Mouse (Mus musculus): ENCODE results near the gene Mast4. TPM values are rescaled to one million over a fixed set of nuclear protein-coding genes. Genes with fewer than 3 reads are reported as not detected.

The Mast4 gene
- total and polyA plus RNA-seq, 3 experiments, result 2.7 to 7.0 TPM; not detected in 1

DNA sequence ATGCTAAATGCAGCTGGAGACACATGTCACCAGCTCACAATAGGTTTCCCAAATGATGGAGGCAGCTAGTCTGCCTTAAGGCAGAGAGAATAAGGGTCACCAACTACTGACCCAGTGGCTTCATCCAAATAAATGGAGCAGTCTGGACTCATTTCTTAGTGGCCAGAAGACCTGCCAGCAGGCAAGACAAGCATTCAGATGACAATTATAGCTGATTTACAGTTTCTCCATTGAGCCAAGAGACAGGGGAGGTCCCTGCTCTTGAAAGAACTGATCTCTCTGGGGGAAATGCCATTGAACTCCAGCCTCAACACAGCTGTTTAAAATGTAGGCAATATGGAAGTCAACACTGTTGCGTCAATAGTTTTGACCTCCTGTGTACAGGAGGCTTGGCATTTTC lies 332.5 kb downstream of the Mast4 start:
- Histone ChIP-seq H3K9ac (ENCODE audit: control insufficient read depth, low read depth, low read length, poor library complexity, severe bottlenecking) (no peak overlapping the region), H3K27ac (ENCODE audit: control insufficient read depth, low read depth, low read length) (no peak overlapping the region), H3K27me3 (ENCODE audit: control insufficient read depth in 1 of 2, insufficient read depth in 2 of 2, low read length in 2 of 2) (peaks cover 0 to 1% of the 10 kb centered on the region in 2 experiments; a peak in 2 of 4 replicates), H3K9me3 (replicated peaks; ENCODE audit: insufficient read depth, low read length) (no peaks in the 10 kb centered on the region), H3K36me3 (ENCODE audit: control insufficient read depth in 1 of 2, insufficient read depth in 2 of 2, low read length in 2 of 2) (no peaks in the 10 kb centered on the region), H3K4me1 (ENCODE audit: control insufficient read depth in 1 of 2, insufficient read depth in 2 of 2, low read length in 2 of 2) (no peaks in the 10 kb centered on the region), H3K4me3 (ENCODE audit: control insufficient read depth in 1 of 2, insufficient read depth in 1 of 2, low read depth in 2 of 2, low read length in 2 of 2) (no peak overlapping the region), H3K79me2 (ENCODE audit: control insufficient read depth, insufficient read depth, low read length, poor library complexity) (no peaks in the 10 kb centered on the region)
- DNase-seq (ENCODE audit: low read depth, low spot score), result no peak
- no peak for TF ChIP-seq HCFC1 (IDR thresholded peaks at IDR 0.05; ENCODE audit: low read depth, low read length)
- TF ChIP-seq ZKSCAN1 (IDR thresholded peaks at IDR 0.05; ENCODE audit: low read depth, low read length), result no peak
- TF ChIP-seq POLR2AphosphoS2 (IDR thresholded peaks at IDR 0.05; ENCODE audit: low read length), result no peak
- no peak for TF ChIP-seq POLR2AphosphoS5 (IDR thresholded peaks at IDR 0.05; ENCODE audit: borderline replicate concordance, low read depth, low read length)
- no peak for TF ChIP-seq TBP (IDR thresholded peaks at IDR 0.05; ENCODE audit: low read depth, low read length)
- TF ChIP-seq MYC (IDR thresholded peaks at IDR 0.05; ENCODE audit: low read depth, low read length), result no peak
- no peak for TF ChIP-seq E2F4 (IDR thresholded peaks at IDR 0.05; ENCODE audit: borderline replicate concordance, low read depth, low read length)
- no peak for TF ChIP-seq ZNF384 (IDR thresholded peaks at IDR 0.05; ENCODE audit: low read depth, low read length)
- no peak for TF ChIP-seq MAX (IDR thresholded peaks at IDR 0.05; ENCODE audit: low read length)
- no peak for TF ChIP-seq MAFK (IDR thresholded peaks at IDR 0.05; ENCODE audit: borderline replicate concordance, low read depth, low read length)
- no peak for TF ChIP-seq BHLHE40 (IDR thresholded peaks at IDR 0.05; ENCODE audit: borderline replicate concordance, low read depth, low read length)
- TF ChIP-seq GATA1 (IDR thresholded peaks at IDR 0.05; ENCODE audit: low read depth, low read length), result no peak
- no peak for TF ChIP-seq CHD1 (IDR thresholded peaks at IDR 0.05; ENCODE audit: low read depth, low read length)

DNA sequence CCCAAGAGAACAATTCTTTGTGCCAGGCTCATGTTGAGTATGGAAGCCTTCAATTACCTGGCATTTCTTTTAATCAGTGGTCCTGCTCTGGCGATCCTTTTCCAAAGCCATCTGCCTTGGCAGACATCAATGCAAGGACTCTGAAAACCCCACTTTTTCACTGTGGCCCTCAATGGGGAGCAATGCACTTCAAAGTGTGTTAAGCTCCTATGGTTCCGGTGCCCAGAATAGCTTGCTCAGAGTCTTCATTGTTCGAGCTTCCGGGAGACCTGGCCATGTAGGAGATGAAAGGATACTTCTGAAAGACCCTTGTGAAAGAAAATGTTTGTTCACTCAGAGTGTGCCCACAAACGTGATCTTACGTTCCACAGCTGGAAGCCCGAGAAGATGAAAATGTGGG lies 333.4 kb downstream of the Mast4 start:
- Histone ChIP-seq H3K27me3 (ENCODE audit: control insufficient read depth in 1 of 2, insufficient read depth in 2 of 2, low read length in 2 of 2) (peaks cover 0 to 1% of the 10 kb centered on the region in 2 experiments; a peak in 2 of 4 replicates), H3K27ac (ENCODE audit: control insufficient read depth, low read depth, low read length) (no peak overlapping the region)
- no peak for DNase-seq (ENCODE audit: low read depth, low spot score)

More for the DNA sequence above, 333.4 kb downstream of the Mast4 start:
- Histone ChIP-seq H3K79me2 (ENCODE audit: control insufficient read depth, insufficient read depth, low read length, poor library complexity) (no peaks in the 10 kb centered on the region), H3K4me3 (ENCODE audit: control insufficient read depth in 1 of 2, insufficient read depth in 1 of 2, low read depth in 2 of 2, low read length in 2 of 2) (no peak overlapping the region), H3K9me3 (replicated peaks; ENCODE audit: insufficient read depth, low read length) (no peaks in the 10 kb centered on the region), H3K36me3 (ENCODE audit: control insufficient read depth in 1 of 2, insufficient read depth in 2 of 2, low read length in 2 of 2) (no peaks in the 10 kb centered on the region), H3K4me1 (ENCODE audit: control insufficient read depth in 1 of 2, insufficient read depth in 2 of 2, low read length in 2 of 2) (no peaks in the 10 kb centered on the region), H3K9ac (ENCODE audit: control insufficient read depth, low read depth, low read length, poor library complexity, severe bottlenecking) (no peak overlapping the region)
- no peak for TF ChIP-seq MYC (IDR thresholded peaks at IDR 0.05; ENCODE audit: low read depth, low read length)
- no peak for TF ChIP-seq MEF2A (IDR thresholded peaks at IDR 0.05; ENCODE audit: extremely low read depth, insufficient replicate concordance, low read depth, low read length, poor library complexity, severe bottlenecking)
- no peak for TF ChIP-seq TAL1 (IDR thresholded peaks at IDR 0.05; ENCODE audit: low read length)
- no peak for TF ChIP-seq RCOR1 (IDR thresholded peaks at IDR 0.05; ENCODE audit: low read depth, low read length)
- no peak for TF ChIP-seq MAX (IDR thresholded peaks at IDR 0.05; ENCODE audit: low read length)
- TF ChIP-seq RAD21 (IDR thresholded peaks at IDR 0.05; ENCODE audit: low read depth, low read length), result no peak
- no peak for TF ChIP-seq POLR2AphosphoS5 (IDR thresholded peaks at IDR 0.05; ENCODE audit: borderline replicate concordance, low read depth, low read length)
- TF ChIP-seq MAZ (IDR thresholded peaks at IDR 0.05; ENCODE audit: low read depth, low read length), result no peak
- TF ChIP-seq HCFC1 (IDR thresholded peaks at IDR 0.05; ENCODE audit: low read depth, low read length), result no peak
- TF ChIP-seq USF2 (IDR thresholded peaks at IDR 0.05; ENCODE audit: borderline replicate concordance in 1 of 2, insufficient read depth in 1 of 2, low read depth in 1 of 2, low read length in 2 of 2), result no peak
- no peak for TF ChIP-seq E2F4 (IDR thresholded peaks at IDR 0.05; ENCODE audit: borderline replicate concordance, low read depth, low read length)

All from MEL (cell line).